Mouse (Mus musculus) B cell, adult 2 months (primary cell): ENCODE measurements around the gene Dop1b.

Experiments
- DNase-seq, 2 experiments: peaks; one replicate each; pipeline ENCODE4 v3.0.0; 2022

The Dop1b gene

GRCm38 (mm10) chr16:93714426-93714825, 2.7 kb downstream of the Dop1b start:
- DNase-seq = no peak

GRCm38 (mm10) chr16:93715826-93716225, 4.1 kb downstream of the Dop1b start:
- no peak for DNase-seq

GRCm38 (mm10) chr16:93717299-93717703, 5.6 kb downstream of the Dop1b start:
- no peak for DNase-seq

GRCm38 (mm10) chr16:93721771-93722170, 10.1 kb downstream of the Dop1b start:
- no peak for DNase-seq

- no peak for DNase-seq
These were observed 10.8 kb downstream of the Dop1b start for GRCm38 (mm10) chr16:93722476-93722875.

GRCm38 (mm10) chr16:93725417-93726144, 13.9 kb downstream of the Dop1b start:
- DNase-seq = no peak

- no peak for DNase-seq
These were observed 14.5 kb downstream of the Dop1b start for GRCm38 (mm10) chr16:93726186-93726585.

- no peak for DNase-seq
These were observed 17.0 kb downstream of the Dop1b start for GRCm38 (mm10) chr16:93728676-93729075.

- no peak for DNase-seq
These were observed 18.4 kb downstream of the Dop1b start for GRCm38 (mm10) chr16:93729801-93730721.

- DNase-seq = no peak
These were observed 19.6 kb downstream of the Dop1b start for GRCm38 (mm10) chr16:93731310-93731709.

- no peak for DNase-seq
These were observed 21.3 kb downstream of the Dop1b start for GRCm38 (mm10) chr16:93732875-93733569.

- DNase-seq = no peak
These were observed 27.5 kb downstream of the Dop1b start for GRCm38 (mm10) chr16:93739251-93739650.

- DNase-seq = no peak
These were observed 31.2 kb downstream of the Dop1b start for GRCm38 (mm10) chr16:93742903-93743302.

GRCm38 (mm10) chr16:93744049-93744490, 32.4 kb downstream of the Dop1b start:
- no peak for DNase-seq

- DNase-seq = no peak
These were observed 33.2 kb downstream of the Dop1b start for GRCm38 (mm10) chr16:93744804-93745340.

GRCm38 (mm10) chr16:93746397-93746796, 34.7 kb downstream of the Dop1b start:
- no peak for DNase-seq

GRCm38 (mm10) chr16:93746957-93747356, 35.3 kb downstream of the Dop1b start:
- DNase-seq = peak; percentile 21 to 24

- no peak for DNase-seq
These were observed 35.7 kb downstream of the Dop1b start for GRCm38 (mm10) chr16:93747421-93747820.

GRCm38 (mm10) chr16:93749147-93749910, 37.6 kb downstream of the Dop1b start:
- DNase-seq = no peak

- no peak for DNase-seq
These were observed 38.8 kb downstream of the Dop1b start for GRCm38 (mm10) chr16:93750464-93750863.

GRCm38 (mm10) chr16:93751816-93752215, 40.1 kb downstream of the Dop1b start:
- DNase-seq = no peak

- DNase-seq = no peak
These were observed 44.9 kb downstream of the Dop1b start for GRCm38 (mm10) chr16:93756622-93757021.
